Mouse (Mus musculus) brain, embryonic 14.5 days (tissue): ENCODE data around the gene Dad1.

ENCODE experiments used
- CTCF ChIP-seq: fragments of 200-500 bp; IDR thresholded peaks from 2 replicates; pipeline ENCODE4 v1.5.1; 2012; ENCODE audit warnings: inconsistent platforms, mild to moderate bottlenecking, moderate library complexity, borderline replicate concordance; ENCODE audit not compliant: insufficient read depth, insufficient read length; ENCODE audit errors: extremely low read depth
- POLR2A ChIP-seq: fragments of 200-500 bp; IDR thresholded peaks from 2 replicates; pipeline ENCODE4 v1.6.1; 2012; ENCODE audit warnings: mild to moderate bottlenecking, inconsistent platforms, borderline replicate concordance; ENCODE audit not compliant: poor library complexity, insufficient read depth, insufficient read length, severe bottlenecking; ENCODE audit errors: extremely low read depth

DNA sequence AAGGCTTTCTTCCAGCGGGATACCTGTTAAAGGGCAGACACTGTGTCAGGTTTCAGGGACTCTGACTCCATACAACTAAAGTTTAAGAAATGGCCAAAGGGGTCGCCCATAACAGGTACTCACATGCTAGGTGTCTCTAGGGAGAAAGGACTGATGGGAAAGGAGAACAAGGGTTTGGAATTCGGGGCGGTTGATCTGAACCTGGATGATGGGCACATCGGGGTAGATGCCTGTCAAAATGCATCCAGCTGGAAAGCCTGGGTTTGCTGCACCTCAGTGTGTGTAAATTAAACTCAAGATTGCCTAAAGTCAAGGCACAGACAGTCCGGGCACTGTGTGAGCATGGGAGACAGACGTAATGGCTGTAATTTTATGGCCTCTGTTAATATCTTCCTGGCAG is 25.4 kb downstream of the Dad1 start:
- no peak for TF ChIP-seq CTCF
- no peak for TF ChIP-seq POLR2A
